Mouse (Mus musculus) central nervous system, embryonic 11.5 days (tissue): ENCODE measurements around the gene Pla2g15. TPM values are rescaled to one million over a fixed set of nuclear protein-coding genes. Genes with fewer than 3 reads are reported as not detected.

Experiments used
- polyA plus RNA-seq: library from polyadenylated mRNA; depleted of rRNA; stranded (reverse); fragments of >200 nt; gene quantifications from 2 replicates; pipeline ENCODE4 v1.2.3, GENCODE M21; 2012; rRNA removed

Gene Pla2g15
- 11.1 and 11.7 TPM in 2 replicates for polyA plus RNA-seq

DNA sequence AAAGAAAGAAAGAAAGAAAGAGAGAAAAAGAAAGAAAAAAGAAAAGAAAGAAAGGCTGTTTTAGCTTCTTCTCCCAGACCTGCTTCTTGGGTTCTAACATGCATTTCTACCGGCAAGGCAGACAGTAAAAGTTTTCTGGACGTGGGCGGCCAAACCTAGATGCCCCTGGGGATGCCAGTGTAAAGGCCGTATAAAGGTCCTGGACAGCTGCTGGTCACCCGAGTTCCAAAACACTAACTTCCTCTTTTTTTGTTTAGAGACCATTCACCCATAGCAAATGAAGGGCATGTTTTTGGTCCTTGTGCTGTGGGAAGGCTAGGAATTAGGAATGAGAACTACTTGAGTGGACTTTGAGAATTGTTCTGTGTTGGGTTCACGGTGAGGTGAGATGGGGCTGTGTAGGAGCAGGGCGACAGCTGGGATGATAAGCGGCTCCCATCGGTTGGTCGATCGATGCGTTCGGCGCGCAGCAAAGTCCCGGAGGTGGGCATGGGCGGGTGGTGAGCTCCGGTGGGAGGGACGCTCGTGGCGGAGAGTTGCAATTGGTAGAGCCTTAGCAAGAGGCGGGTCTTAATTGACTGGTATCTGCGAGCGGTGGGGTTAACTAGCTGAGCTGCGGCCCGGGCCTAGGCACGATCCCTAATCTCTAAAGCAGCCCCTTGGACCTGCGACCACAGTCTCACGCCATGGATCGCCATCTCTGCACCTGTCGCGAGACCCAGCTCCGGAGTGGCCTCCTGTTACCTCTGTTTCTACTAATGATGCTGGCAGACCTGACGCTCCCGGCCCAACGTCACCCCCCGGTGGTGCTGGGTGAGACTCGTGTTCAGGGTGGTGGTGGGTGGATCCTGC is at the start of gene Pla2g15:
Gene Pla2g15 (plus strand): TSS at position 599 of the 852 bp plus-strand sequence.

GRCm38 (mm10) chr8:106136156-106137130 is 13.8 kb upstream of the Pla2g15 start, which contains the start of gene Esrp2:
TSS of gene Esrp2 (minus strand) at chr8:106136974.

DNA sequence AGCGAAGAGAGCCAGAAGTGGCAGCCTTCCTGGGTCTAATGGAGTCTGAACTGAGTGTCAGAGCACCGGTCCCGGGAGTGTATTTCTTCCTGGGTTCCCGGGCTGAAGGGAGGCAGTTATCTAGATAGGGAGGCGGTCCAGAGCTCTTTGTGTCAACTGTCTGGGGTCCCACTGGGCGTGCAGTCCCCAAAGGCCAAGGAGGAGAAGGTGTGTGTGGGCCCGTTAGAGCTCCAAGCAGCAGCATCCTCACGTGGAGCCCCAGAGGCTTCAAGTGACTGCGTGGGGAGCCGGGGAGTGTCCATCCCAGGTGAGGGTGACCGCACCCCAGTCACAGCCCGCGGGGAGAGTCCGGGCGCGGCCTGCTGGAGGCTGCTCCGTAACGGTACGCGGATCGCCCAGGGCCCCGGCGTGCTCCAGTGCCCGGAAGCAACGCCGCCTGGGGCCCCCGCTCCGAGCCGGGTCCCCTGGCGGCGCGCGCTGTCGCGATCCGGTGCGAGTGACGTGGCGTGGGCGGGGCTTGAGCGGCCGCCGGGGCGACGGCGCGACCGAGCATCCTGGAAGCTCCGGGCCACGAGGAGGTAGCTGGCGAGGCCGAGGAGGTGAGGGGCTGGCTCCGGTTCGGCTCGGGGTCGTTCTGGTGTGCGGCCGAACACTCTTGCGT is 18.3 kb downstream of the Pla2g15 start, which contains the start of gene Slc7a6:
Gene Slc7a6 (plus strand): TSS at position 502 of the 661 bp plus-strand sequence.

DNA sequence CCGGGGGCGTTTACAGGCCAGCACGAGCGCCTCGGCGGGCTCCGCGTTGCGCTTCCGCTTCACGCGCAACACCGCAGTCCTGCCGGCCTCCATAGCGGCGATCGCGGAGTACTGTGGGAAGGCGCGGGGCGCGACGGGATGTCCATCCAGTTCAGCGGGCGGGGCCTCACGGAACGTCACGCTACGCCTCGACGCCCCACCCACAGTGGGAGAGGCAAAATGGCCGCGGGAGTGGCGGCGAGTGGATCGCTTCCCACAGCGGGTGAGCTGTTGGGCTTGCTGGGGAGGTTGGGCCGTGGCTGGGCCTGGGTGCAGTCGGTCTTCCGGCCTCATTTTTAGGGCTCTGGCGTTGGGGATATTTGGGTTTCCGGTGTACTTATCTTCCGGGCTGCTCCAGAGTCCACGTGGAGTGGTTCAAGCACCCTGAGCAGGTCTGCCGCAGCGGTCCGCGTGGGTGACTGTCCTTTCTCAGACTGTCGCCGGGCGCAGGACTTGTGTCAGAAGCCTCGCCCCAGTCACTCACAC is 60.7 kb downstream of the Pla2g15 start, which contains the start of the genes Slc7a6os and Prmt7:
Gene Slc7a6os (minus strand): TSS at position 115 of the 525 bp plus-strand sequence.
Gene Prmt7 (plus strand): TSS at position 116 of the 525 bp plus-strand sequence.

Other genes starting within 250 kb of the Pla2g15 start
- gene Pskh1, start 250.0 kb upstream of the Pla2g15 start, polyA plus RNA-seq = 18.8 and 37.9 TPM in 2 replicates
- gene Ctrl, start 216.5 kb upstream of the Pla2g15 start, polyA plus RNA-seq = 4.3 and 4.7 TPM in 2 replicates
- gene Psmb10, start 212.0 kb upstream of the Pla2g15 start, polyA plus RNA-seq = 31.9 and 69.0 TPM in 2 replicates
- 2.9 and 5.5 TPM in 2 replicates for gene Lcat, start 207.0 kb upstream of the Pla2g15 start, polyA plus RNA-seq
- 16.1 and 33.0 TPM in 2 replicates for gene Slc12a4, start 184.3 kb upstream of the Pla2g15 start, polyA plus RNA-seq
- gene Dpep3, start 171.0 kb upstream of the Pla2g15 start, polyA plus RNA-seq = not detected in 2 replicates
- gene Dus2, start 159.1 kb upstream of the Pla2g15 start, polyA plus RNA-seq = 16.8 and 20.7 TPM in 2 replicates
- gene Dpep2nb, start 144.4 kb upstream of the Pla2g15 start, polyA plus RNA-seq = not detected in 2 replicates
- gene Ddx28, start 138.5 kb upstream of the Pla2g15 start, polyA plus RNA-seq = 11.4 and 12.7 TPM in 2 replicates
- 12.8 and 27.0 TPM in 2 replicates for gene Nfatc3, start 91.6 kb upstream of the Pla2g15 start, polyA plus RNA-seq
- 1.3 and 2.7 TPM in 2 replicates for gene Esrp2, start 13.4 kb upstream of the Pla2g15 start, polyA plus RNA-seq
- 42.4 and 53.0 TPM in 2 replicates for gene Slc7a6, start 18.5 kb downstream of the Pla2g15 start, polyA plus RNA-seq
- gene Slc7a6os, start 60.5 kb downstream of the Pla2g15 start, polyA plus RNA-seq = 48.7 and 66.0 TPM in 2 replicates
- 34.2 and 39.2 TPM in 2 replicates for gene Prmt7, start 60.5 kb downstream of the Pla2g15 start, polyA plus RNA-seq
- 7.8 and 9.7 TPM in 2 replicates for gene Smpd3, start 187.6 kb downstream of the Pla2g15 start, polyA plus RNA-seq